21 mouse cellular contexts compared by ENCODE assay signal in the genomic region with DNA sequence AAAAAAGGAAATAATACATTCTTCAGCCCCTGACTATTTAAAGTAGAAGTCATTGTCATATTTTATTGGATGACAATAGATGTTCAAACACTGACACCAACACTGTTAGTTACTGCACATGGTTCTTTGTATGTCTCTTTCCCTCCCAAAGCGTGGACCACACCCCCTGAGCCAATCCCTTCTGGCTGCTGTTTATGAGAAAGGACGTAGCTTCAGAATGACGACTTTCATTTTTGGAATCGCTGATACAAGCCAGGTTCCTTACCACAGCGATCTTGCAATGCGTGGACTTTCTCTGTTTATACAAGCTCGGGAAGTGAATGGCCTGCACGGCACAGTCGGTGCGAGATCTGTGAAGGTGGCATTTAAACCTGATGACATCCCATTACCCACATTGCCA.
DNase-seq lines count a peak whose midpoint lies in the region; ATAC-seq and TF ChIP-seq lines count a peak whose summit lies in the region.
"Had no signal": no experiment of that assay in that cellular context is flagged by ENCODE, and none has a peak within 500 bp of the region (broad histone marks: within the 10 kb centered on the region; RNA-seq: fewer than 3 reads in every experiment).

No protein-coding gene starts in this region.

- TF ChIP-seq CTCF in lung, embryonic 14.5 days (IDR thresholded peaks at IDR 0.05; ENCODE audit: low read depth): no peak
- TF ChIP-seq CTCF in stomach, postnatal 0 days (IDR thresholded peaks at IDR 0.05; ENCODE audit: low read depth): no peak

- H3K9me3 ChIP-seq in lung, embryonic 14.5 days (ENCODE audit: low read depth, low read length): no peaks in the 10 kb centered on the region
- no peaks in the 10 kb centered on the region for H3K9me3 ChIP-seq in stomach, postnatal 0 days (ENCODE audit: control insufficient read depth, low read length)
- H3K9me3 ChIP-seq: embryonic facial prominence, embryonic 13.5 days; heart, embryonic 15.5 days; limb, embryonic 10.5 days; midbrain, embryonic 10.5 days had no signal

- H3K27me3 ChIP-seq in lung, embryonic 14.5 days (ENCODE audit: insufficient read depth, low read length): no peaks in the 10 kb centered on the region
- H3K27me3 ChIP-seq in stomach, postnatal 0 days (ENCODE audit: control insufficient read depth, insufficient read depth, low read length): no peaks in the 10 kb centered on the region
- H3K27me3 ChIP-seq: embryonic facial prominence, embryonic 13.5 days; heart, embryonic 15.5 days had no signal

- 22% methylated on average over 10 of the region's 10 CpGs for WGBS in lung, embryonic 14.5 days
- 15% methylated on average over 10 of the region's 10 CpGs for WGBS in stomach, postnatal 0 days

- peak overlapping the region; percentile 64 for H3K27ac ChIP-seq in lung, embryonic 14.5 days (ENCODE audit: low read depth)
- no peak overlapping the region for H3K27ac ChIP-seq in stomach, postnatal 0 days (replicated peaks)
- H3K27ac ChIP-seq: embryonic facial prominence, embryonic 13.5 days; heart, embryonic 15.5 days; hindbrain, postnatal 0 days; limb, embryonic 10.5 days; macrophage; midbrain, embryonic 10.5 days had no signal

- peak; percentile 33 for DNase-seq in urinary bladder, postnatal 14 days (ENCODE audit: low spot score)
- no peak for DNase-seq in urinary bladder, postnatal 10 days (ENCODE audit: low spot score)
- DNase-seq in lung, embryonic 14.5 days: peak; percentile 54
- peak; percentile 64 for DNase-seq in lung, postnatal 36 days
- peak; percentile 38 for DNase-seq in stomach, postnatal 0 days (ENCODE audit: low spot score)
- no peak for DNase-seq in adrenal gland, postnatal 10 days
- no peak for DNase-seq in urinary bladder, postnatal 25 days (ENCODE audit: low spot score)
- DNase-seq: B cell, adult 2 months; cerebellum, adult 9-10 months; heart, postnatal 4 days; kidney, postnatal 36 days; layer of hippocampus, adult 9-11 months; right cerebral cortex, adult 18-20 months had no signal

- H3K4me1 ChIP-seq in lung, embryonic 14.5 days (ENCODE audit: insufficient read depth): peaks cover 9% of the 10 kb centered on the region
- H3K4me1 ChIP-seq in stomach, postnatal 0 days (replicated peaks; ENCODE audit: control insufficient read depth, insufficient read depth): 0 out of 2 replicates have a peak, but pooled peaks cover 3% of the 10 kb centered on the region
- H3K4me1 ChIP-seq: limb, embryonic 10.5 days; midbrain, embryonic 10.5 days had no signal

- H3K4me2 ChIP-seq in lung, embryonic 14.5 days: peak overlapping the region; percentile 31; the same call in 1 of the 2 replicates
- peak overlapping the region; percentile 35; the same call in 1 of the 2 replicates for H3K4me2 ChIP-seq in stomach, postnatal 0 days (replicated peaks; ENCODE audit: low read depth)
- H3K4me2 ChIP-seq: embryonic facial prominence, embryonic 13.5 days; heart, embryonic 15.5 days had no signal

- no peak overlapping the region for H3K9ac ChIP-seq in lung, embryonic 14.5 days
- no peak overlapping the region for H3K9ac ChIP-seq in stomach, postnatal 0 days (ENCODE audit: low read length)
- H3K9ac ChIP-seq: embryonic facial prominence, embryonic 13.5 days; heart, embryonic 15.5 days had no signal

- no peak overlapping the region for H3K4me3 ChIP-seq in lung, embryonic 14.5 days (ENCODE audit: low read depth, low read length)
- H3K4me3 ChIP-seq in stomach, postnatal 0 days (ENCODE audit: low read depth, low read length): no peak overlapping the region
- H3K4me3 ChIP-seq: embryonic facial prominence, embryonic 13.5 days; heart, embryonic 15.5 days; limb, embryonic 10.5 days; midbrain, embryonic 10.5 days had no signal

- ATAC-seq in lung, embryonic 14.5 days (ENCODE audit: insufficient read depth): 0 out of 2 replicates have a peak, but pooled peaks have one; percentile 19
- peak; percentile 59 for ATAC-seq in stomach, postnatal 0 days (ENCODE audit: low FRiP score, low TSS enrichment)
- no peak for ATAC-seq in cerebellum, adult (ENCODE audit: insufficient number of reproducible peaks, low FRiP score, low TSS enrichment)
- ATAC-seq: forebrain, embryonic 14.5 days; hindbrain, postnatal 0 days had no signal

- no peak for TF ChIP-seq EP300 in stomach, postnatal 0 days (optimal IDR thresholded peaks at IDR 0.05)

- no peaks in the 10 kb centered on the region for H3K36me3 ChIP-seq in lung, embryonic 14.5 days (ENCODE audit: insufficient read depth)
- no peaks in the 10 kb centered on the region for H3K36me3 ChIP-seq in stomach, postnatal 0 days (ENCODE audit: control insufficient read depth, insufficient read depth, low read length)
- H3K36me3 ChIP-seq: embryonic facial prominence, embryonic 13.5 days; heart, embryonic 15.5 days; limb, embryonic 10.5 days; midbrain, embryonic 10.5 days had no signal

Comparison
In these comparisons a context has a peak if more than half of its experiments do, and no peak if none do; other contexts are left out.
1. DNase-seq: peak in urinary bladder, postnatal 14 days (single experiment), lung, embryonic 14.5 days (single experiment), lung, postnatal 36 days (single experiment) and stomach, postnatal 0 days (single experiment); none in urinary bladder, postnatal 10 days (single experiment), adrenal gland, postnatal 10 days (single experiment) and urinary bladder, postnatal 25 days (single experiment).